Mouse (Mus musculus) liver, embryonic 14.5 days (tissue): ENCODE results near the gene Col4a6. TPM values are rescaled to one million over a fixed set of nuclear protein-coding genes. Genes with fewer than 3 reads are reported as not detected.

Experiments used
- ATAC-seq: fragments of 200-750 bp; cut with Nextera tagmentation; 2 replicates; pipeline ENCODE4 v1.8.0; 2017; ENCODE audit warnings: moderate number of reproducible peaks, mild to moderate bottlenecking, moderate library complexity; ENCODE audit not compliant: insufficient read depth
- DNase-seq, 3 experiments: peaks; one replicate each; pipeline ENCODE4 v3.0.0-alpha.2; 2012 to 2013; ENCODE audit warnings: low read depth in 3 of 3, low spot score in 3 of 3
- H3K27ac ChIP-seq: fragments of 300-500 bp; sonication (generic); 2 replicates; pipeline ENCODE4 v1.5.1; 2014; ENCODE audit warnings: moderate library complexity, mild to moderate bottlenecking, control low read depth, inconsistent platforms
- H3K27me3 ChIP-seq: fragments of 300-500 bp; sonication (generic); 2 replicates; pipeline ENCODE4 v1.6.1; 2014; ENCODE audit warnings: mild to moderate bottlenecking, low read length, moderate library complexity; ENCODE audit not compliant: control insufficient read depth, insufficient read depth
- H3K36me3 ChIP-seq: fragments of 300-500 bp; sonication (generic); replicated peaks from 2 replicates; pipeline ENCODE4 v1.6.1; 2014; ENCODE audit warnings: low read depth; ENCODE audit not compliant: control insufficient read depth, insufficient read depth
- H3K4me1 ChIP-seq, 2 experiments: fragments of 200-500 bp in 1 of 2; fragments of 300-500 bp in 1 of 2; sonication (generic) in 1 of 2; replicated peaks; 2 replicates each; pipeline ENCODE4 v1.6.1; 2012 to 2014; ENCODE audit warnings: antibody characterized with exemption in 1 of 2, inconsistent platforms in 1 of 2, low read length in 1 of 2; ENCODE audit not compliant: control insufficient read depth in 2 of 2, insufficient read depth in 2 of 2
- H3K4me2 ChIP-seq: fragments of 300-500 bp; sonication (generic); 2 replicates; pipeline ENCODE4 v1.6.1; 2014; ENCODE audit warnings: low read depth, mild to moderate bottlenecking, control low read depth, moderate library complexity
- H3K4me3 ChIP-seq, 2 experiments: fragments of 200-500 bp in 1 of 2; fragments of 300-500 bp in 1 of 2; sonication (generic) in 1 of 2; 2 replicates each; pipeline ENCODE4 v1.5.1; 2012 to 2014; ENCODE audit warnings: low read depth in 2 of 2, low read length in 2 of 2, mild to moderate bottlenecking in 2 of 2, control low read depth in 1 of 2, inconsistent platforms in 1 of 2, moderate library complexity in 1 of 2; ENCODE audit not compliant: insufficient read depth in 1 of 2
- H3K9ac ChIP-seq: fragments of 300-500 bp; sonication (generic); replicated peaks from 2 replicates; pipeline ENCODE4 v1.6.1; 2014; ENCODE audit warnings: mild to moderate bottlenecking, control low read depth, moderate library complexity
- H3K9me3 ChIP-seq: fragments of 300-500 bp; sonication (generic); 2 replicates; pipeline ENCODE4 v1.6.1; 2016; ENCODE audit warnings: low read length, mixed read lengths; ENCODE audit not compliant: control insufficient read depth
- CTCF ChIP-seq: IDR thresholded peaks from 2 replicates; pipeline ENCODE4 v1.5.1; 2016; ENCODE audit warnings: antibody characterized with exemption, low read depth, control low read depth
- EP300 ChIP-seq: IDR thresholded peaks from 2 replicates; pipeline ENCODE4 v1.6.1; 2016; ENCODE audit warnings: antibody characterized with exemption, low read depth
- WGBS: fragments of 180-500 bp; shearing (Covaris S2); extraction: QIAGEN DNeasy Blood & Tissue Kit; methylation state at CpG from one replicate; pipeline ENCODE4 v1.1.7; 2014; ENCODE audit not compliant: insufficient replicate concordance; 5-methylcytosine and 5-hydroxymethylcytosine counted together
- polyA plus RNA-seq, 2 experiments: library from polyadenylated mRNA; depleted of rRNA in 1 of 2; stranded (reverse) in 1 of 2; unstranded in 1 of 2; fragments of >200 nt; fragmentation: Nextera tagmentation in 1 of 2; extraction: Ambion mirVana in 1 of 2; gene quantifications; 2 replicates each; pipeline versions ENCODE4 v1.2.1 to v1.2.3; 2012 to 2014

Col4a6 gene
- 0.10 and 0.16 TPM in 2 replicates for polyA plus RNA-seq (2012; rRNA removed)
- 0.03 and 0.15 TPM in 2 replicates for polyA plus RNA-seq (2014; fragmentation: Nextera tagmentation; extraction: Ambion mirVana)

- Histone ChIP-seq H3K4me1 (no peaks in the 10 kb centered on the region), H3K9ac (no peak within 1 kb of the TSS), H3K36me3 (no peaks in the 10 kb centered on the region), H3K4me3 (0 out of 4 replicates have a peak within 1 kb of the TSS, but pooled peaks of 1 of the 2 experiments have one; percentile 6), H3K27me3 (no peaks in the 10 kb centered on the region), H3K9me3 (no peaks in the 10 kb centered on the region), H3K27ac (no peak within 1 kb of the TSS), H3K4me2 (peak within 1 kb of the TSS; percentile 45; the same call in 1 of the 2 replicates)
- WGBS: 16% methylated on average over 15 of the region's 16 CpGs
- no peak for DNase-seq
- ATAC-seq: no peak
- TF ChIP-seq EP300 (no peak), CTCF (no peak)
These were observed at the start of gene Col4a6 for GRCm38 (mm10) chrX:141473470-141474302. Gene Col4a6, minus strand, starts transcription at chrX:141474076.

- no peak overlapping the region for H3K4me3 ChIP-seq
- WGBS: 71% methylated on average over 1 of the region's 1 CpGs
- H3K4me2 ChIP-seq: no peak overlapping the region
- H3K9ac ChIP-seq: no peak overlapping the region
- ATAC-seq (no peak), DNase-seq (no peak)
- no peaks in the 10 kb centered on the region for H3K27me3 ChIP-seq
- no peaks in the 10 kb centered on the region for H3K9me3 ChIP-seq
- H3K36me3 ChIP-seq: no peaks in the 10 kb centered on the region
- no peak overlapping the region for H3K27ac ChIP-seq
- TF ChIP-seq EP300: no peak
- no peak for TF ChIP-seq CTCF
- no peaks in the 10 kb centered on the region for H3K4me1 ChIP-seq
These were observed 29.2 kb upstream of the Col4a6 start for GRCm38 (mm10) chrX:141503125-141503524.

- Histone ChIP-seq H3K4me1 (no peaks in the 10 kb centered on the region), H3K9me3 (no peaks in the 10 kb centered on the region), H3K27ac (no peak overlapping the region), H3K4me2 (no peak overlapping the region), H3K4me3 (no peak overlapping the region), H3K36me3 (no peaks in the 10 kb centered on the region), H3K9ac (no peak overlapping the region), H3K27me3 (no peaks in the 10 kb centered on the region)
- TF ChIP-seq CTCF (no peak), EP300 (no peak)
- 52% methylated on average over 4 of the region's 4 CpGs for WGBS
- ATAC-seq (no peak), DNase-seq (no peak)
These were observed 20.7 kb upstream of the Col4a6 start for GRCm38 (mm10) chrX:141494545-141494944.

- TF ChIP-seq CTCF: no peak
- TF ChIP-seq EP300: no peak
- Histone ChIP-seq H3K27me3 (no peaks in the 10 kb centered on the region), H3K4me2 (peak overlapping the region; percentile 45), H3K9ac (no peak overlapping the region), H3K36me3 (no peaks in the 10 kb centered on the region), H3K4me3 (peak overlapping the region; percentile 29 to 43), H3K9me3 (no peaks in the 10 kb centered on the region), H3K4me1 (no peaks in the 10 kb centered on the region), H3K27ac (no peak overlapping the region)
- WGBS: 16% methylated on average over 14 of the region's 14 CpGs
- no peak for ATAC-seq
- no peak for DNase-seq
These were observed 1.9 kb upstream of the Col4a6 start for GRCm38 (mm10) chrX:141475566-141476327.

GRCm38 (mm10) chrX:141475110-141475509 lies 1.2 kb upstream of the Col4a6 start, which contains the start of gene Col4a5:
Gene Col4a5, plus strand, starts transcription at chrX:141475385.
- Histone ChIP-seq H3K9ac (no peak within 1 kb of the TSS), H3K9me3 (no peaks in the 10 kb centered on the region), H3K27me3 (no peaks in the 10 kb centered on the region), H3K4me3 (peak within 1 kb of the TSS; percentile 29 to 43), H3K36me3 (no peaks in the 10 kb centered on the region), H3K4me2 (peak within 1 kb of the TSS; percentile 45), H3K27ac (no peak within 1 kb of the TSS), H3K4me1 (no peaks in the 10 kb centered on the region)
- 5% methylated on average over 13 of the region's 13 CpGs for WGBS
- ATAC-seq (no peak), DNase-seq (peak in 2 of 3 experiments; percentile 3 to 4)
- TF ChIP-seq EP300: no peak
- no peak for TF ChIP-seq CTCF
